Mouse (Mus musculus) lung, embryonic 16.5 days (tissue): ENCODE data around the gene Wnt3. TPM values are rescaled to one million over a fixed set of nuclear protein-coding genes. Genes with fewer than 3 reads are reported as not detected.

Source experiments
- ATAC-seq: fragments of 200-750 bp; cut with Nextera tagmentation; 2 replicates; pipeline ENCODE4 v1.8.0; 2017; ENCODE audit warnings: low read depth, mild to moderate bottlenecking, moderate library complexity
- H3K27ac ChIP-seq: fragments of 300-500 bp; sonication (generic); 2 replicates; pipeline ENCODE4 v1.5.1; 2014; ENCODE audit warnings: mild to moderate bottlenecking, control low read depth, low read length
- H3K27me3 ChIP-seq: fragments of 300-500 bp; sonication (generic); 2 replicates; pipeline ENCODE4 v1.6.1; 2014; ENCODE audit warnings: low read depth, low read length, mixed read lengths; ENCODE audit not compliant: control insufficient read depth, insufficient read depth
- H3K36me3 ChIP-seq: fragments of 300-500 bp; sonication (generic); 2 replicates; pipeline ENCODE4 v1.6.1; 2014; ENCODE audit warnings: low read length; ENCODE audit not compliant: control insufficient read depth, insufficient read depth
- H3K4me1 ChIP-seq: fragments of 300-500 bp; sonication (generic); replicated peaks from 2 replicates; pipeline ENCODE4 v1.6.1; 2014; ENCODE audit warnings: low read length, mixed read lengths; ENCODE audit not compliant: control insufficient read depth, insufficient read depth
- H3K4me2 ChIP-seq: fragments of 300-500 bp; sonication (generic); 2 replicates; pipeline ENCODE4 v1.6.1; 2014; ENCODE audit warnings: low read depth, low read length, control low read depth
- H3K4me3 ChIP-seq: fragments of 300-500 bp; sonication (generic); 2 replicates; pipeline ENCODE4 v1.5.1; 2014; ENCODE audit warnings: mild to moderate bottlenecking, low read length, control low read depth
- H3K9ac ChIP-seq: fragments of 300-500 bp; sonication (generic); 2 replicates; pipeline ENCODE4 v1.6.1; 2014; ENCODE audit warnings: low read length, control low read depth
- H3K9me3 ChIP-seq: fragments of 300-500 bp; sonication (generic); 2 replicates; pipeline ENCODE4 v1.6.1; 2016; ENCODE audit warnings: low read length; ENCODE audit not compliant: control insufficient read depth
- WGBS: fragments of 180-500 bp; shearing (Covaris S2); extraction: QIAGEN DNeasy Blood & Tissue Kit; methylation state at CpG from one replicate; pipeline ENCODE4 v1.1.7; 2014; 5-methylcytosine and 5-hydroxymethylcytosine counted together
- polyA plus RNA-seq: library from polyadenylated mRNA; unstranded; fragments of >200 nt; fragmentation: Nextera tagmentation; extraction: Ambion mirVana; gene quantifications from 2 replicates; pipeline ENCODE4 v1.2.1, GENCODE M21; 2015

Gene Wnt3
- polyA plus RNA-seq, 1 experiment from 2014 or later = 0.14 TPM

DNA sequence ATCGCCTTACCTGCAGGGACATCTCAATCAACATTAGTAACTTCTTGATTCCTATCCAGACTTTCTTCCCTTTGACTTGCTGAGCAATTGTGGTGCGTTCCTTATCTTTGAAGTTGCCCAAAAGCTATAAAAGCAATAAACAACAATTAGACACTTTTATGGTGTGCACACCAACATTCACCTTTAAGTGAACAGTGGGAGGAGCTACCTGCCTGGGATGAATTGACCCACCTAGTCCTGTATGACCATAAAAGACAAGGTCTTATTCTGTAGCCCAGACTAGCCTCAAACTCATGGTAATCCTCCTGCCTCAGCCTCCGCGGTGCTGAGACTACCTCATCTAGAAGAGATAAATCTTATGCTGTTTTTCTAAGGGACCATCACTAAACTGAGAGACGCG lies 53.3 kb downstream of the Wnt3 start:
- H3K4me1 ChIP-seq = no peaks in the 10 kb centered on the region
- no peaks in the 10 kb centered on the region for H3K27me3 ChIP-seq
- no peak overlapping the region for H3K9ac ChIP-seq
- H3K27ac ChIP-seq = no peak overlapping the region
- no peak overlapping the region for H3K4me3 ChIP-seq
- peaks cover 8% of the 10 kb centered on the region for H3K36me3 ChIP-seq
- H3K4me2 ChIP-seq = no peak overlapping the region
- no peaks in the 10 kb centered on the region for H3K9me3 ChIP-seq
- 94% methylated on average over 6 of the region's 6 CpGs for WGBS
- ATAC-seq = no peak

DNA sequence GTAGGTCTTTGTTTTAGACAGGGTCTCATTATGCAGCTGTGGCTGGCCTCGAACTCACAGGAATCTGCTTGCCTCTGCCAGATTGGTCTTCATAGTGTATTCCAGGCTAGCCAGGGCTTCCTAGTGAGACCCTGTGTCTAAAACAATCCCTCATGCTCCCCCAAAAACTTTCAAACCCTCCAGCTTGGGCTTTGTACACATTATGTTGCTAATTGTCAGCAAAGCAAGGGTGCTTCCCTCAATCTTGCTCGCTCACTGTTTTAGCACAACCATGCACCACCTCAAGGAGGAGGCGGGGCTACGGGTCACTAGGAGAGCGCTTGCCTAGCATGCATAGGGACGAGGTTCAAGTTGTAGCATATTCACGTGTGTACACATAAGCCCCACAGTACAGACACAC lies 54.9 kb downstream of the Wnt3 start:
- 65% methylated on average over 7 of the region's 7 CpGs for WGBS
- ATAC-seq = no peak
- no peaks in the 10 kb centered on the region for H3K27me3 ChIP-seq

DNA sequence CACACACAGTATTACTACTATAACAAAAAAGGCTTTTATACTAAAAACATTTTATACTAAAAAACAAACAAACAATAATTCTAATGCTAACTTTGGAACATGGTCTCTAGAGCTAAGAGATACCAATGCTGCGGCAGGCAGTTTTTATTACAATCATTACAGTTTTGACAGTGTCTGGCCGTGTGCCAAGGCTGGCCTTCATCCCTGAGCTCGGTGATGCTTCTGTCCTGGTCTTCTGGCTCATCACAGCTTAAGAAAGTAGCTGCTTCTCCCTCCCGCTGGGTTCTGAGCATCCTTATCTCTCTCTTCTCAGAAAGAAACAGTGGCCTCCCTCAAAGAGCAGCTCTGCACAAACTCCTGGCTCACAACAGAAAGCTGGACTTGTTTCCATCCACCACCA lies 56.0 kb downstream of the Wnt3 start:
- Histone ChIP-seq H3K4me3 (no peak overlapping the region), H3K36me3 (no peaks in the 10 kb centered on the region), H3K27me3 (no peaks in the 10 kb centered on the region), H3K9ac (no peak overlapping the region), H3K4me2 (no peak overlapping the region), H3K9me3 (no peaks in the 10 kb centered on the region), H3K27ac (no peak overlapping the region), H3K4me1 (no peaks in the 10 kb centered on the region)
- 49% methylated on average over 4 of the region's 4 CpGs for WGBS
- no peak for ATAC-seq

More for the DNA sequence above, 54.9 kb downstream of the Wnt3 start:
- peaks cover 5% of the 10 kb centered on the region; the same call in 1 of the 2 replicates for H3K36me3 ChIP-seq
- H3K4me1 ChIP-seq = no peaks in the 10 kb centered on the region
- H3K4me3 ChIP-seq = no peak overlapping the region
- H3K9me3 ChIP-seq = no peaks in the 10 kb centered on the region
- H3K4me2 ChIP-seq = no peak overlapping the region
- H3K27ac ChIP-seq = no peak overlapping the region
- H3K9ac ChIP-seq = no peak overlapping the region

DNA sequence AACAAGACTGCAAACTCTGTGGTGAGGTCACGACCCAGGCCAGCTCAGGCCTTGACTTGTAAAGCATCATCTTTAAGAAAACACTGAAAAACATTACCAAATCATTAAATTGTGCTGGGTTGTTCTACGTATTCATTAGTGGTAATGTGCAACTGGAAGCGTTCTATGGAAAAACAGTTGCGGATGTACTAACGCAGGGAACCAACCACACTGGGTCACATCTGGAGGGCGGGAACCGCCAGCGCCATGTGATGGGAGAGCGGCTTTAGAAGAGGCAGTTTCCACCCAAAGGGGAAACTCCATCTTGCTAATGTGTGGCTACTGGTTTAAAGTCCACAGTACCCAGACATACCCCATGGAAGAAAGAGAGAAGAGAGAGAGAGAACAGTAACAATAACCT lies 56.5 kb downstream of the Wnt3 start:
- Histone ChIP-seq H3K9me3 (no peaks in the 10 kb centered on the region), H3K4me2 (no peak overlapping the region), H3K27ac (no peak overlapping the region), H3K4me1 (no peaks in the 10 kb centered on the region), H3K9ac (no peak overlapping the region), H3K27me3 (no peaks in the 10 kb centered on the region), H3K4me3 (no peak overlapping the region), H3K36me3 (no peaks in the 10 kb centered on the region)
- WGBS = 88% methylated on average over 9 of the region's 9 CpGs
- ATAC-seq = no peak

DNA sequence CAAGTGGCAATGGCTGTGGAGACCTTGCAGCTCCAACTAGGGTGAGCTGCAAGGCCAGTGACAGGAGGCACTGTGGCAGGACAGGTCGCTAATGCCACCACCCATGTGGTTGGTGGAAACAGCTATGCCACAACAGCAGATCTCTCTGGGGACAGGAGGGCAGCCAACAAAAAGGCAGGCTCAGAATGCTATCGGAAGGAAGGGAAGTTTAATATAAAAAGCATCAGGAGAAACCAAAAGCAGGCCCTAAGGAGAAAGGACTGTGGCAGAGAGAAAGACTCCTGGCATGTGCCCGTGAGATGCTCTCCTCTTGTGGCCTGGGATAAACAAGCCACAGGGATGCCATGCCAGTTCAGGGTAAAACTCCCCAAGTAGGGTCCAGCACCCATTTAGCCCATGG lies 57.8 kb downstream of the Wnt3 start:
- H3K27ac ChIP-seq = no peak overlapping the region
- H3K4me1 ChIP-seq = no peaks in the 10 kb centered on the region
- no peak overlapping the region for H3K9ac ChIP-seq
- H3K4me3 ChIP-seq = no peak overlapping the region
- WGBS = 80% methylated on average over 3 of the region's 3 CpGs
- no peak for ATAC-seq
- no peak overlapping the region for H3K4me2 ChIP-seq
- H3K9me3 ChIP-seq = no peaks in the 10 kb centered on the region
- no peaks in the 10 kb centered on the region for H3K36me3 ChIP-seq
- H3K27me3 ChIP-seq = no peaks in the 10 kb centered on the region

DNA sequence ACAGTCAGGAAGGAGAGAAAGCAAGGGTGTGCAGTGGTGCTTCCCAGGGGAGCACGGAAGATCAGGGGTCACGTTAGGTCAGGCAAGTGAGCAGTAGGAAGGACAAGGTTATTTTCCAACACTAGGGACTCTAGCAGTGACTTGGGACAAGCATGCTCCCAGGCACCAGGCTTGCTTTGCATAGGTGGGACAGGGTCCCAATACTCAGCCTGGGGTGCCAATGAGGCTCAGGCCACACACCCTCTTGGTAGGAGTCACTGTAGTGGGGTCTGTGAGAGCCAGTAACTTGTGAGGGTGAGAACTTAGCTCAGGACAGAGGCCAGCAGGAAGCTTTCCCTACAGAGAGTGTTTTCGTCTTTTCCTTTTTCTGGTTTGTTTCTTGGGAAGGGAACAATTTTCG lies 58.4 kb downstream of the Wnt3 start:
- H3K36me3 ChIP-seq = no peaks in the 10 kb centered on the region
- WGBS = 82% methylated on average over 4 of the region's 4 CpGs
- no peak overlapping the region for H3K4me2 ChIP-seq
- no peaks in the 10 kb centered on the region for H3K27me3 ChIP-seq
- no peak overlapping the region for H3K27ac ChIP-seq
- H3K4me3 ChIP-seq = no peak overlapping the region
- no peak for ATAC-seq
- no peak overlapping the region for H3K9ac ChIP-seq
- no peaks in the 10 kb centered on the region for H3K4me1 ChIP-seq
- H3K9me3 ChIP-seq = no peaks in the 10 kb centered on the region

DNA sequence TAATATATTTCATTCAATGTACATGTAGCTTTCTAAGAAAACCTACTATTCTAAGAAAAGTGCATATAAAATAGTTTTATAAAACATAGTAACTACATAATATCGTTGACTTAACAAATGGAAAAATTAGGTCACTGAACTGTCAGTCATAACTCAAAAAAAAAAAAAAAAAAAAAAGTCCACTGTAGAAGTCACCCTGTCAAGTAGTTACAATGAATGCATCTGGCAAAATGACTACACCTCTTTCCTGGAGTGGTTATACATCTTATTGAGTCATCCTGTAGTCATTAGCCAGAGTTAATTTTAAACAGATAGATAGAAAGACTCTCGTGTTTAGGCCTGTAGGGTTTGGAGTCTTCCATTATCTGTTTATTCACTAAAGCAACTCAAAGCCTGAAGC lies 65.0 kb downstream of the Wnt3 start:
- 73% methylated on average over 2 of the region's 2 CpGs for WGBS
- Histone ChIP-seq H3K27me3 (no peaks in the 10 kb centered on the region), H3K9me3 (no peaks in the 10 kb centered on the region), H3K36me3 (no peaks in the 10 kb centered on the region), H3K4me3 (no peak overlapping the region), H3K4me1 (no peaks in the 10 kb centered on the region), H3K9ac (no peak overlapping the region), H3K4me2 (no peak overlapping the region), H3K27ac (no peak overlapping the region)
- no peak for ATAC-seq

DNA sequence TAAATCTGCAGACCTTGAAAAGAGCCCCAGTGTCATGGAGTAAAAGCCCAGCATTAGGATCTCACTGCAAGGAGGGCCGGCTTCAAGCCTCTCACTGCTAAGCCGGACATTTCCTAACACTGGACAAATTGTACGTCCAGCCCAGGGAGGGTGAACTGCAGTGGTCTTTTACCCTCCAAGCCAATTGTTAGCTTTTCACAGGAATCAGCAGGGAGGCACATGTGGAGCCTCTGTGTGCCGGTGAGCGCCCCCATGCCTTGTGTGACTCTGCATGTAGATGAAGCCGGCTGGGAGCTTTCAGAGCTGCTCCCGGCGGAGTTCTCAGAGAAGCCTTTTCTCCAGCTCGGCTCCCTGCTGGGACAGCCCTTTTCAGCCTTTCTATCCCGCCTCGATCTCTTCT lies 66.9 kb downstream of the Wnt3 start:
- no peak for ATAC-seq
- no peaks in the 10 kb centered on the region for H3K27me3 ChIP-seq
- no peaks in the 10 kb centered on the region for H3K9me3 ChIP-seq
- no peak overlapping the region for H3K4me2 ChIP-seq
- no peak overlapping the region for H3K4me3 ChIP-seq
- H3K36me3 ChIP-seq = no peaks in the 10 kb centered on the region
- H3K27ac ChIP-seq = no peak overlapping the region
- no peaks in the 10 kb centered on the region for H3K4me1 ChIP-seq
- whole genome bisulfite sequencing = 33% methylated on average over 11 of the region's 11 CpGs
- no peak overlapping the region for H3K9ac ChIP-seq

DNA sequence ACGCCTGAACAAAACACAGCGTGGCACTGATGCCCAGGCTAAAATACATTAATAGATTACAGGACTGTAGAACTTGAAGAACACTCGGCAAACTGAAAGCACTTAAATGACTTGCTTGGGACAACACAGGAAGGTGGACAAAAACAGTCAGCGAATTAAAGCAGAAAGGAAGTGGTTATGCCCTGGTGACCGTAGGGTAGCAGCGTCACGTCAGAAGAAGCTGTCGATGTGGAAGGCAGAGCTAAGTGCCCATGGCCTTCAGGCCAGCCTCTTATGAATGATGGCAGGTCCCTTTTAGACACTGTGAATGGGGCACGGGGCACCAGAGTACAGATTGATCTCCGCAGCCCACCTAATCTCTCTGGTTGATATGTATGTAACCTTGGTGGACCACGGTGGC lies 74.3 kb downstream of the Wnt3 start:
- WGBS = 86% methylated on average over 11 of the region's 11 CpGs
- H3K9me3 ChIP-seq = no peaks in the 10 kb centered on the region
- no peak overlapping the region for H3K4me2 ChIP-seq
- H3K36me3 ChIP-seq = 0 out of 2 replicates have a peak, but pooled peaks cover 2% of the 10 kb centered on the region
- no peak for ATAC-seq
- no peak overlapping the region for H3K27ac ChIP-seq
- H3K4me1 ChIP-seq = no peaks in the 10 kb centered on the region
- no peak overlapping the region for H3K4me3 ChIP-seq
- H3K9ac ChIP-seq = no peak overlapping the region
- H3K27me3 ChIP-seq = no peaks in the 10 kb centered on the region

DNA sequence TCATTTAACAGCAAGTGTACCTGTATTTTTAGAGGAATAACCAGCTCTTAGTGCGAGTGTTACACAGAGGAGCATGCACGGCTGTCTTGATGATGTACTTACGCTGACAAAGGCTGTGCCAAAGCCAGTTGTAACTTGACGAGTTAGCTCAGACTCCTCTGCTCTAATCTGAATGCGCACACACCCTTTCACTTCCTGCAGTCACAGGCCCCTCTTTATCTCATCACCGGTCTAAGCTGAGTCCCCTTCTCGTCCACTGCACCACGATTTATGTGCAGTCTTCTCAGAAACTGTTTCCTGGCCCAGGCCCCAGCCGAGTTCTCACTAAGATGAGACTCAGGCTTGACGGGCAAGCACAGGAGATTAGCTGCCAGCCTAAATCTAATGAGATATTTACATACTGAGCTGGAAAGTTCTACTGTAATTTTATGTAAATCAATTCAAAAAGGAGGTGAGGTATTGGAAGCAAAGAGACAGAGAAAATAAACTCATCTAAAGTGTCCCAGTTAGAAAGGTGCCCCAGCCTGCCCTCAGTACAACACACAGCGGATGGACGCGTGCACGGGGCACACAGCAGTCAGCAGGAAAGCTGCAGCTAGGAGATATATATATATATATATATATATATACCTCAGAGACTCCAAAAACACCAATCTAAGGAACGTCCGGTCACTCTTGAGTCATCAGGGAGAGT lies 78.8 kb downstream of the Wnt3 start:
- WGBS = 55% methylated on average over 16 of the region's 16 CpGs
- H3K27me3 ChIP-seq = no peaks in the 10 kb centered on the region
- H3K9ac ChIP-seq = no peak overlapping the region

More for the DNA sequence above, 78.8 kb downstream of the Wnt3 start:
- Histone ChIP-seq H3K4me2 (no peak overlapping the region), H3K9me3 (no peaks in the 10 kb centered on the region), H3K4me1 (no peaks in the 10 kb centered on the region), H3K27ac (no peak overlapping the region), H3K36me3 (0 out of 2 replicates have a peak, but pooled peaks cover 2% of the 10 kb centered on the region), H3K4me3 (no peak overlapping the region)
- ATAC-seq = no peak
